Mouse (Mus musculus): ENCODE results near the gene Olfr1031.
"Not testable (repeated sequence)": the region's sequence is repeated elsewhere in the genome, so short reads cannot be mapped to it uniquely, and the experiment has no call there.

Gene Olfr1031

DNA sequence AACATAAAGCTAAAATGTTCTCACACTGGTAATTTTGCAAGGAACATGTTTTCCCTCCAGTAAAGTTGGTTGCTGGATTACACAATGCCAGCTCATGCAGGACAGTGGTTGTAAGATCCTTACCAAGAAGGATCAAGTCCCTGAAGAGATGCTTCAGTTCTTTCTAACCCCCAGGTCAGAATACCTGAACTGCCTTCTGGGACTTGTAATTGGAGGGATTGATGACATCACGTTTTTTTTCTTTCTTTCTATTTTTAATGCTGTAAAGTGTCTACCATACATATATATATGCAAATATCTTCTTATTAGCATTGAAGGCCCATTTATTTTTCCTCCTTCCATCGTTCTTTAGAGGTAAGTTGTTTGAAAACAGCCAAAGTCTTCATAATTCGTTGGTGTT lies at the start of gene Olfr1031:
Olfr1031 (plus strand) TSS at position 301 of the 400 bp plus-strand sequence.
- DNase-seq (ENCODE audit: low spot score): no peak

DNA sequence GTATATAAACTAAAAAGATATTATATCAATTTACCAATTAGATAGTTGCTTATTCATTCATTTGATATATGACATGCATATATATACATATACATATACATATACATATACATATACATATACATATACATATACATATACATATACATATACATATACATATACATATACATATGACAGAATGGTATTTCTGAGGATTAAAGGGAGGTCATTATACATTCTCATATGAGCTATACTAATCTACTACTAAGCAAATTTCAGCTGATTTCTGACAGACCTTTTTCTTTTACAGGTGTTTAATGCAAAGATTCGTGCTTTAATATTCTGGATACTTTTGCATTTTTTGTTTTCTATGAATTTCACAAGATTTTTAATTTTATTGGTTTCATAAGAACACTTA lies 40.0 kb upstream of the Olfr1031 start, which contains the start of gene Olfr1028:
Olfr1028 (plus strand) TSS at position 301 of the 400 bp plus-strand sequence.
- DNase-seq (ENCODE audit: low spot score): no peak

DNA sequence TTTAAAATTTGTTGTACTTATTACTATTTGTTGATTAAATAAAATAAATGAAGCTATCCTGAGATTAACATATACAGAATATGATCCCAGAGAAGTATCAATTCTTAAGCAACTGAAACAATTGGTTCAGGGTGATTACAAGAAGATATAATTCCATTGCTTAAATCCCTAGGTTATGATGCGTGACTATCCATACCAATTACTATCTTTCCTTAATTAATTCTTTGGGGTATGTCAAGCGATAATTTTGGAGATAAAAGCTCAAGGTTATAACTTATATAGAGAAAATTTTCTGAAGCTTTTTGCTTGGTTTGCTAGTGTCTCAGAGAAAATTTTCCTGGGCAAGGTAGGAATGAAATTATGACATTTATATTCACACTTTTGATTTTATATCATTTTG lies 16.5 kb upstream of the Olfr1031 start, which contains the start of gene Olfr1029:
Olfr1029 (plus strand) TSS at position 301 of the 400 bp plus-strand sequence.
- no peak for DNase-seq (ENCODE audit: low spot score)

DNA sequence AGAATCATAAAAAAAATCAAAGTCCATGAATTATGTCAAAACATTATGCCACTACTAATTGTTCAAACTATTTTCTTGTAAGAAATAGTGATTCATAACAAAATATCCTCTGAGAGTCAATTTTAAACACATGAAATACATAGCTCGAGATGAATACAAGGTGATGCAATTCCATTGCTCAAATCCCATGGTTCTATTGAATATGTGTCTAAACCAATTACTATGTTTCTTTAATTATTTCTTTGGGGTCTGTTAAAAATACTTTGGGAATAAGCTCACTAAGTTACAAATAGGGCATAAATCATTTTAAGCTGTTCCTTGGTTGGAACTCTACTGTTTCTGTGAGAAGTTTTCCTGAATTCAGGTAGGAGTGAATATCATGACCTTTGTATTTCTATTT lies 11.1 kb upstream of the Olfr1031 start, which contains the start of gene Olfr1030:
Olfr1030 (plus strand) TSS at position 301 of the 400 bp plus-strand sequence.
- DNase-seq (ENCODE audit: low spot score): no peak

DNA sequence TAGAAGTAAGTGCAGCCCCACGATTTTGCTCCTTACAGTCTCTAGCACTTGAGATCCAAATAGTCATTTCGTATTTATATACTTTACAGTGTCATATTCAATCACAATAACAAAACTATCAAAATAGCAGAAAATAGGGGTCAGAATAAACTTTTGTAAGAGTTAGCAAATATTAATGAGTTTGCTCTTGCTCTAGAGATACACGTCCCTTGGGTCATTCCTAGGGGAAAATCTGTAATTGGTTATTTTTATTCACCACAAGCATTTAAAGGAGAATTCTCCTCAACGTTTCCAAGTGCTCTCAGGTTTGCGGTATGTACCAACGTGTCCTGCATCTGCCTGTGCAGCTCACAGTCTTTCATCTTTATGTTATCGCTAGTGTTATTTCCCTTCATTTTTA lies 15.1 kb downstream of the Olfr1031 start, which contains the start of gene Olfr1032:
Olfr1032 (plus strand) TSS at position 301 of the 400 bp plus-strand sequence.
- no peak for DNase-seq (ENCODE audit: low spot score)

DNA sequence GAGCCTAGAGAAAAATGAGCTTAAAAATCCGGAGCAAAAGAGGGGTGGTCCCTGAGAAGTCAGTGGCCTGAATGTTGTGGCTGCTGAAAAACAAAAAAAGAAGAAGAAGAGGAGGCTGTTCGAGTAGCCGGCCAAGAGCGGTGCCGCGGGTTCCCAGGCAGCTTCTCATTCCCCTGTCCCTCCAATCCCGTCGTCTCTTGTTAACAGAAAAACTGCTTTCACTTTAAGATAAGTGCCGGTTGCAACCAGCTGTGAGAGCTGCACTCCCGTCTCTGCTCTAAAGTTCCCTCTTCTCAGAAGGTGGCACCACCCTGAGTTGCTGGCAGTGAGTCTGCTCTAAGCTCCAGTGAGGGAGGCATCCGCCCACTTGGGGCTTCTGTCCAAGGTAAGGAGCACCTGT lies 30.3 kb downstream of the Olfr1031 start, which contains the start of gene Olfr1033:
Olfr1033 (plus strand) TSS at position 228 of the 400 bp plus-strand sequence.
- not testable (repeated sequence) for DNase-seq (ENCODE audit: low spot score)

DNA sequence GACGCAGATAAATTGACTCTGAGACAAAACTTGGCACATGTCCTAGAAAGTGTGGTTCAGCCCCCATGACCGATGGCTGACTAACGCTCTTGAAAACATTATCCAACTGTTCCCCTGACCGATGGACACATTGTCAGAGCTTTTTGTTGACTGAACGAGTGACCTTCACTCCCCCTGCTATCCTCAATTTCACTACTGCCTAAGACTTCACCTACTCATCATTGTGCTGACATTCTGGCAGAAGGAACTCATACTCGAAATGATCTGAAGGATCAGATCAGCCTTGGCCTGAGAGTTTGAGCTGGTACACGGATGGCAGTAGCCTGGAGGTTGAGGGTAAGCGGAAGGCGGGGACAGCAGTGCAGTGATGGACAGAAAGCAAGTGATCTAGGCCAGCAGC lies 31.4 kb downstream of the Olfr1031 start:
- DNase-seq (ENCODE audit: low spot score): not testable (repeated sequence)

Data from lung, postnatal 25 days (tissue).